Mouse (Mus musculus): Measurements from ENCODE around the gene Syne3.

Syne3 gene

GRCm38 (mm10) chr12:104882533-104882932 is 127.1 kb downstream of the Syne3 start:
- DNase-seq = no peak

GRCm38 (mm10) chr12:104882061-104882460 is 127.5 kb downstream of the Syne3 start:
- no peak for DNase-seq

GRCm38 (mm10) chr12:104881518-104882060 is 128.0 kb downstream of the Syne3 start:
- no peak for DNase-seq

- DNase-seq = no peak
Measured at GRCm38 (mm10) chr12:104880367-104880766, 129.2 kb downstream of the Syne3 start.
